Mouse (Mus musculus) c-Kit-positive CD71-positive TER-119-positive erythroid progenitor cells, embryonic 14.5 days (primary cell): ENCODE data around the gene Kti12.
A peak's percentile ranks its signal among the peaks of the same experiment; 100 is the strongest.

Source experiments
- DNase-seq: peaks from one replicate; pipeline ENCODE4 v3.0.0-alpha.2; 2013; ENCODE audit warnings: low spot score

Gene Kti12

GRCm38 (mm10) chr4:108847715-108848504 is at the start of gene Kti12:
Gene Kti12 (plus strand): TSS chr4:108847785.
- peak; percentile 81 for DNase-seq

- peak; percentile 50 for DNase-seq
Measured at GRCm38 (mm10) chr4:108798083-108798830, 49.3 kb upstream of the Kti12 start.

GRCm38 (mm10) chr4:108803535-108803934 is 44.0 kb upstream of the Kti12 start:
- DNase-seq, result no peak

GRCm38 (mm10) chr4:108811142-108811541 is 36.4 kb upstream of the Kti12 start:
- no peak for DNase-seq

- no peak for DNase-seq
Measured at GRCm38 (mm10) chr4:108811550-108811949, 36.0 kb upstream of the Kti12 start.

GRCm38 (mm10) chr4:108825677-108826076 is 21.9 kb upstream of the Kti12 start:
- DNase-seq, result no peak

GRCm38 (mm10) chr4:108826096-108826495 is 21.5 kb upstream of the Kti12 start:
- DNase-seq, result no peak

GRCm38 (mm10) chr4:108826643-108827042 is 20.9 kb upstream of the Kti12 start:
- no peak for DNase-seq

- DNase-seq, result no peak
Measured at GRCm38 (mm10) chr4:108830698-108831097, 16.9 kb upstream of the Kti12 start.

GRCm38 (mm10) chr4:108832916-108833827 is 14.4 kb upstream of the Kti12 start, which contains the start of gene Btf3l4:
Gene Btf3l4 (minus strand): TSS chr4:108833614.
- peak; percentile 89 for DNase-seq

GRCm38 (mm10) chr4:108833828-108834114 is 13.8 kb upstream of the Kti12 start:
- DNase-seq, result no peak

GRCm38 (mm10) chr4:108834115-108834970 is 13.2 kb upstream of the Kti12 start, which contains the start of gene Txndc12:
Gene Txndc12 (plus strand): TSS chr4:108834601.
- peak; percentile 80 for DNase-seq

GRCm38 (mm10) chr4:108834971-108835311 is 12.6 kb upstream of the Kti12 start:
- no peak for DNase-seq

GRCm38 (mm10) chr4:108835496-108835895 is 12.1 kb upstream of the Kti12 start:
- no peak for DNase-seq

- no peak for DNase-seq
Measured at GRCm38 (mm10) chr4:108838031-108838430, 9.6 kb upstream of the Kti12 start.

GRCm38 (mm10) chr4:108841920-108842578 is 5.5 kb upstream of the Kti12 start:
- DNase-seq, result no peak

GRCm38 (mm10) chr4:108843336-108843735 is 4.2 kb upstream of the Kti12 start:
- DNase-seq, result no peak

GRCm38 (mm10) chr4:108845824-108846569 is 1.6 kb upstream of the Kti12 start:
- no peak for DNase-seq

GRCm38 (mm10) chr4:108848505-108848848 is 892 bp downstream of the Kti12 start, which contains the start of gene A730015C16Rik:
Gene A730015C16Rik (minus strand): TSS chr4:108848619.
- DNase-seq, result no peak

- DNase-seq, result peak; percentile 62
Measured at GRCm38 (mm10) chr4:108866806-108867205, 19.2 kb downstream of the Kti12 start.
